Mouse (Mus musculus): ENCODE data around the gene Pspn.

DNA sequence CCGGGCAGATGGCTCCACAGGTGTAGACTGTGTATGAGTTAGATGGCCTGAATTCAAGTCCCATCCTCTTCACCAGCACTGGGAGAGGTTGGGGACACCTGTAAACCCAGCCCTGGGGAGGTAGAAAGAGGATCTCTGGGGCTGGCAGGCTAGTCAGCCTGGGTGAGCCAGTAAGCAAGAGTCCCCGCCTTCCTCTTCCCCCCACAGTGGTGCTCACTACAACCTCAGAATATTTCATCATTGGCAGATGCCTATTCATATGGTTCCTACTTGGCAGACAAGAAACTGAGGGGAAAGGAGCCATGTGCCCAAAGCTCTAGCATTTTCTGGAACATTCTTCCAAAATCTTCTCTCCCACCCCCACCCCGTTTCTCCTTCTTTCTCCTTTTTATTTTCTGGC is 49.0 kb upstream of the Pspn start:
- no peak for TF ChIP-seq EP300 (IDR thresholded peaks at IDR 0.05; ENCODE audit: low read depth)
- TF ChIP-seq CTCF (IDR thresholded peaks at IDR 0.05; ENCODE audit: low read depth), result no peak

Measured in heart, postnatal 0 days (tissue).